Mouse (Mus musculus) left cerebral cortex, postnatal 4 days (tissue): ENCODE measurements at regions not wholly inside any gene's neighbourhood (a gene's known extent, or its start where the extent isn't known, plus 50 kb on each side); places are given as distances from the start of the nearest gene placed in this dataset.

Source experiments
- DNase-seq: peaks from one replicate; pipeline ENCODE4 v3.0.0-alpha.2; 2022
- intact Hi-C: fragments of 180-260 bp; cut with DNase I; formaldehyde crosslinking; loops from one replicate; pipeline ENCODE4 v1.15.1; 2025

DNA sequence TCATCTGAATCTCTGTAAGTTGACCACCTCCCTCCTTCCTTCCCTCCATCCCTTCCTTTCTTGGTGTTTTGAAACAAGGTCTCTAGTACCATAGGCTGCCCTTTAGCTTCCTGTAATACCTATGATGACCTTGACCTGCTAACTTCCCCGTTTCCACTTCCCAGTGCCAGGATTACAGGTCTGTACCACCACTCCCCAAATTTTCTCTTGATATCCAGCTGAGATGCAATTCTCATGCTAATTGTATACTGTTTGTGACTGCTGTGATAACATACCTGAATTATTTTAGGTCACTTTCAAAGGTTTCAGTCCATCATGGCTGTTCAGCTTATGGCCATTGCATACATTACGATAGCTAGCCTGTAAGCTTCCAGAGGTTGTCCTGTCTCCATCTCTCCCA, 104.4 kb upstream of the Marcks start:
- intact Hi-C loops: no loop called here
- no peak for DNase-seq

DNA sequence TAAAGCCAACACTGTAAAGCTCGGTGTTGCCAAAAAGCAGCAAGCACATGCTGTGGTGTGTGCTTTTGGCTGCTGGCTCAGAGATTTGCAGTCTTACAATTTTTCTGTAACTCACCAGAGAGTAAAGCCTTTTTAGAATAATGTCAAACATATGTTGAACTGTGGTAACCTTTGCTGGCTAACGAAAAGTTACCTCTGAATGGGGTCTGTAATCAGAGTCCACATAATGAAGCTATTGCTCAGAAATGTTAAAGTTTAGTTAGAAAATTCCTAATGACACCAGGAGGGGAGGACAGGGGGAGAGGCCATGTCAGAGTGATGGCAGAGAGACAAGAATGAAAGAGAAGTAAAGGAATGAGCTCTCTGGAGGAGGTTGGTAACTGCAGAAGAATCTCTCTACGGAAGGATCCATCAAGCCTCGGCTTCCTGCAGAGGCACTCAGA, 103.1 kb upstream of the Marcks start:
- DNase-seq: no peak
- intact Hi-C loops: no loop called here

DNA sequence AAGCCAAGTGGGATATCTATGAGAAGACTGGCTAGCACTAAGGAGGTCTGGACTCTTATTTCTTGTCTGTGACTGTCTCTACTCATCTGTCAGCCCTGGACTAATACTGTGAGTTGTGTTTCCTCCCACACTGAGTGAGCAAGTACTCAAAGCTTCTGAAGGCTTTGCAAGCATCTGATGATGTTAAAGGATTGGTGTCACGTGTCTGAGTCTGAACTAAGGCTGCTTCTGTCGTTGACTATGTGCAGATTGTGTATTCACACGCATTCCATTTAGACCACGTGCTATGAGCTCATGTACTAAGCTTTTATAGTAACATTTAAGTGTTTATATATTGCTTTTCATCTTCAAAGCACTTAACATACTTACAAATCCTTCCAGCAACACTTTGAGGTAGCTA, 101.9 kb upstream of the Marcks start:
- no peak for DNase-seq
- intact Hi-C loops: no loop called here

DNA sequence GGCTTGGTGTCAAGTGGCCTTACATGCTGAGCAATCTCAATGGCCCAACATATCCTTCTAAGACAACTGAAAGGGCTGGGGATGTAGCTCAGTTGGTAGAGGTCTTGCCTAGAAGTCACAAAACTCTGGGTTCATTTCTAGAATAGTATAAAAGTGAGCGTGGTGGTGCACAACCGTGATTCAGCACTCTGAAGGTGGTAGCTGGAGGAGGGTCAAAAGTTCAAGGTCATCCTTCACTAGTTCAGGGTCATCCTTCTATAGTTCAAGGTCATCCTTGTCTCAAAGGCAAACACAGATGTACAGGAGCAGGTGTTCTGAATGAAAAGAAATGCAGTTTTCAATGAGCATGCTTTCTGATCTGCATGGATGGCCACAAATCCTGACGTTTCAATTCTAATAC, 101.5 kb upstream of the Marcks start:
- DNase-seq: no peak
- intact Hi-C loops: no loop called here

DNA sequence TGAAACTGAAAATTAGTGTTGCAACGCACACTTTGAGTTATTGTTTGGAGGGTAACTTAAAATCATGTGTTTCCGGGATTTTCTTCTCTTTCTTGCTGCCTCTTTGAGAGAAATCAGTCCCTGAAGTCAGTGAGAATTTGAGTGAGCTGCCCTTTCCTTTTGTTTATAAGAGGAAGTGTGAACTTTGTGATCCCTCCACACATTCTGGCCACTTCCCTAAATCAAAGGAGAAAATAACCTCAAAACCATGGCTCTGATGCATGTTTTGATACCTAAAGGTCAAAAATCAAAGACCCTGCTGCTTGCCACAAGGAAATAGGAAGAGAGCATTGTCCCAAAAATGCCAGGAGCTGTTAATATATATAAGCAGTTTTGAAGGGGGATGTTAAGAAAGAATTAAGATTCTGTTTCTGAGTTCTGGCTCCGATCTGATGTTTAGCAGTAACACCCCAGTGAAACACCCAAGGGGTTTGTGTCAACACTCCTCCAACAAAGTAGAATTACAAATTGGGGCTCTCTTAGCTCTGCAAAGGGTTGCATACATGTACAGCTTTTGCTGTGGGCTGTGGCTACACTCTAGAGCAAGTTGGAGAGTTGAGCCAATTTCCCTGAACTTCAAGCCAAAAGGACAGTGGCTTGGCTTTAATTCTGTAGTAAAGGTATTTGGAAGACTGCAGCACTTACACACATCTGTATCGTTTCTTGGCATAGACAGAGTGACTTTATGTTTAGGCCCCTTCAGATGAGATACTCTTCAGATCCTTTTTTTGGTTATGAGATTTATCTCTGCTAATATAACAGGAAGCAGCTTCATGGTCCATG, 97.5 kb upstream of the Marcks start:
- intact Hi-C loops: no loop called here
- no peak for DNase-seq

DNA sequence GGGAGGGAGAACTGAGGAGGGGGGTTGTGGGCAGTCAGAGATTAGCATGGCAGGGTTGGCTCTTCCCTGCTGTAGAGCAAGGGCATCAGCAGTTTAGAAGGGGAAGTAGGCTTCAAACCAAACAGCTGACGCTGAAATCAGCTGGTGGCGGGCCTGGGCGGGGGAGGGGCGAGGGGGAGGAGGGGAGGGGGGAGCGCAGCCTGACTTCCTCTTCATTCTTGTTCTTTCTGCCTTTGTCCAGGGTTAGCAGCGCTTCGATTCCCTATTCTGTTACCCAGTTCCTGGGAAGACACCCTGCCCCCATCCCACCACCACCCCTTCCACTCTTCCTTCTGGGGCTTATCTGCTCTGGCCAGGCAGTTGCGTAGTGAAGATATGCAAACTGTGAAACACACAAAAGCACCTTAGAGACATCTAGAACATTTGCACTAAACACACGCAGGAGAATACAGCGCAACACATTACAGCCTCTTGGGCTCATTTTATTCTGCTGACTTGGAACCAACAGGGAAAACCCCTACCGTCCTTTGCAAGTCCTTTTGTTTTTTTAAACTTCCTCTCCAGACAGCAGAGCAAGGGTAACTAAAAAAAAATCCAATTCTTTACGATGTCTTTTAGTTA, 93.3 kb upstream of the Marcks start:
- peak; percentile 29 for DNase-seq
- intact Hi-C loops: no loop called here

DNA sequence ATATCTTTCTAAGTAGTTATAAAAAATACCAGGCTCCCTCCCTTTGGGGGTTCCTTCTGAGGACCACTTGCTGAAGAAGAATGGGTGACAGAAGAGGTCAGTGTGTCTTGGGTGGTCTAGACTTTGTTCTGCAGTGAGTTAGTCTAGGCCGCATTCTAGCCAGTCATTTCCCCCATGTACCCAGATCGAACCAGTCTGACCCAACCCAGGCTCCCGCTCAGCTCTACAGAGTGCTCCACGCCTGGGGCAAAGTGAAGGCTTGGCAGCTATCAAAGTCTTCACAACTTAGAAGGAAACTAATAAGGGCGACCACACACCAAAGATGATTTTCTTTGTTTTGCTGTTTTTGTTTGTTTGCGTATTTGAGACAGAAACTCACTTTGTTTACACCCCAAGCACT, 92.4 kb upstream of the Marcks start:
- DNase-seq: no peak
- intact Hi-C loops: no loop called here

DNA sequence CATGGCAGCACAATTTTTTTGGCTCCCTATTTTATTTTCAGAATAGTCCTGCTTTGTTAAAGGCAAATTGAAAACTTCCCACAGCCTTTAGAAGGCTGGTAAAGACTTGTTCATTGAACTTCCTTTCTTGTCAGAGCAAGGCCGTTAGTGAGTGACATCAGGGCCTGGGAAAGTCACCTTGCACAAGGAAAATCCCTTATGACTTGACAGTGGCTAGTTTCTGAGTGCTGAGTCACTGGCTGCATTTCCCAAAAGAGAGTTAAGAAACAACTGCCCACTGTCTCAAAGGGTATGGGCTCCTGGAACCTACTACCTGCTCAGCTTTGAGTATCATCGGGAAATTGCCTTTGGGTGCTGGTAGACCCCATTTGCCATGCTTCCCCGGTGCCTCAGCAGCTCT, 89.2 kb upstream of the Marcks start:
- intact Hi-C loops: no loop called here
- DNase-seq: no peak

DNA sequence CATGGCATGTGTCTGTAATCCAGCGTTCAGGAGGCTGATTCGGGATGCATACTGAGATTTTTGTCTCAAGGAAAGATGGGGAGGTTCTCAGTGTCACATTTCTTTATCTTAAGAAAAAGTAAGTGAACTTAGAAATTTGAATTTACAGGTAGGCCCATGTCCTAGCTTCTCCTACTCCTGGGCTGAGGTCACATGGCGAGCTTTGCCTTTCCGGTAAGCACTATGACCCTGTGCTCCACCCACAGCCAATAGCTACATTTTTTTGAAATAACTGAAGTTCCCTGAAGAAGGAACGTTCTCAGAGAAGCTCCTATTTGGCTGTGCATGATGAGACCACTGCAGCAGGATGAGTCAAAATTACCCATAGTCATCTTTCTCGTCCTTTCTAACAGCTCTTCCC, 83.0 kb upstream of the Marcks start:
- DNase-seq: no peak
- intact Hi-C loops: no loop called here

DNA sequence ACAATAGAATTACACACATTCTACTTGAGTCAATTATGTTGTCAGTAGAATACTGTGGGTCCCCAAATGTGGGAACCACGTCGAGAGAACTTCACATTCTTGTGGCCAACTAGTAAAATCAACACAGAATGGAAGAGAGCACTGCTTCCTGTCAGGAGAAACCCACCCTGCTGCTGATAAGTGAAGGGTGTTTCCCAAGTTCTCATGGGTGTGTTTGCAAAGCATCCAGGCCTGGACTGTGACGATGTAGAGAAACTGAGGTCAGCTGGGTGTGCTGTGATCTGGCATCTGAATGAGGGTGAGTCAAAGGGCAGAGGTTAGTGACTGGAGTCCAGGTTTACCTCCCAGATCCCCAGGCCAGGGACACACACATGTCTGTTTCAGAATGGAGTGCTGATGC, 81.7 kb upstream of the Marcks start:
- intact Hi-C loops: no loop called here
- DNase-seq: no peak

DNA sequence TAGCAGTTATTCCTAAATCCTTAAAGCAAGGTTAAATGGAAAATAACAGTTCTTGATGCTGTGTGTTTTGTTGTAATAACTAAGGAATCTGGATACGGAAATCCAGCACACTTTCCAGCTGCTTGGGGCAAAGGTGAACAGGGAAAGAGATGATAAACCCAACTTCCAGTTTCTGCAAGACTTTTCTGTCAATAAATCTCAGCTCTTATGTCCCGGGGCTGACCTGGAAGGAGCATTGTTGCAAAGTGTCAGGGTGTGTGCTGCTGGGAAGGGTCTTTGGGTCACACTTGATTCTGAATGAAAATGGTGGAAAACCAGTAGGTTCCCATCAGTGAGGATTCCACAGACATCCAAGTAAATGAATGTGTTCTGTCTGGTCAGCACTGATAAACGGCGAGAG, 81.2 kb upstream of the Marcks start:
- no peak for DNase-seq
- intact Hi-C loops: no loop called here

DNA sequence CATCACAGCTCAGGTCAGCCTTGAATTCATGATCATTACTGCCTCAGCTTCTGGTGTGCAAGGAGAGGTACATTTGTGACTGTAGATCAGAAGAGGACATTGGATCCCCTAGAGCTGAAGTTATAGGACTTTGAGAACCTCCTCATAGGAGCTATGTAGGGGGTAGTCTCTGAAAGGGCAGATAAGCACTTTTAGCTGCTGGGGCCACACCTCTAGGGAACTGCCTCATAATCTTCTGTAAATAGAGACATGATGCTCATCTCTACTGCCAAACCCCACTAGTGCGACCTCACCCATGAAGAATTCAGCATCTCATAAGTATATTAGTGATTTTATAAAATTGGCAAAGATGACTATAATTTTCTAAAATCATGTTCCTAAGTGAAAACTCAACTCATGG, 80.7 kb upstream of the Marcks start:
- DNase-seq: no peak
- intact Hi-C loops: no loop called here

DNA sequence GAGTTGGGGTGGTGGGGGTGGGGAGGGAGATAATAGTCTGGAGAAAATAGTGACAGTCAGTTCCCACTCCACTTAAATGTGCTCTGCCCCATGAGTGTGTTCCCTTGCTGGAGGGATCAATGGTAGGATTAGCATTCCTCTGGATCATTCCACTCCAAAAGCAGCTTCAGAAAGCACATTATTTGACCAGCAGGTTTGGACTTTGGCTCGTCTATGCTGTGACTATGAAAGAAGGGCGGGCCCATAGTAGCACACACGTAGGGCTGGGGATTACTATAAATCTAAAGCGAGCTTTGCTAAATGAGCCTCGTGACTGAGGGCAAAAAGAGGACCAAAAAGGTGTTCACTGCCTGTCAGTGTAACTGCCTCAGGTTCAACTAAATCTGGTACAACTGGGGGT, 75.9 kb upstream of the Marcks start:
- DNase-seq: no peak
- intact Hi-C loops: no loop called here

DNA sequence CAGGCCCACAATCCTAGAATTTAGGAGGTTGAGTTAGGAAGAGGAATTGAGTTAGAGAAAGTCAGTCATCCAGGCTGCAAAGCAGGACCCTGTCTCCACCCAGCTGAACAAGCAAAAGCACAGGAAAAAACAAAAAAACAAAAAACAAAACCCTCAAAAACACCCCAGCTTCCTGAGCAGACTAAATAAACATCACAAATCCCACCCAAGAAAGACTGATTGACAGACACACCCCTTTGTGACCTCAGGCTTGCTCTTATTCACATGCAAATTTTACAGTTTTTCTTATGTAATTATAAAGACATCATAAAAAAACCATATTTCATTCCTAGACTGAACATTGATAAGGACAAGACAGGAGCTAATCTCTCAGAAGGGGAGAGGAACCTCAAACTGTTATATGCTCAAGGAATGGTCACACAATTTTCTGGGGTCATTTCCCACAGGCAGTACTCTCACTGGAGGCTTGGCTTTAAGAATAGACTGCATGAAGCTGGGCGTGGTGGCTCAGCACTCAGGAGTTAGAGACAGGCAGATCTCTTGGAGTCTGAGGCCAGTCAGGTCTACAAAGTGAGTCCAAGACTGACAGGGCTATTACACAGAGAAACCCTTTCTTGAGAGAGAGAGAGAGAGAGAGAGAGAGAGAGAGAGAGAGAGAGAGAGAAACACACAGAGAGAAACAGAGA, 73.8 kb upstream of the Marcks start:
- intact Hi-C loops: no loop called here
- no peak for DNase-seq

DNA sequence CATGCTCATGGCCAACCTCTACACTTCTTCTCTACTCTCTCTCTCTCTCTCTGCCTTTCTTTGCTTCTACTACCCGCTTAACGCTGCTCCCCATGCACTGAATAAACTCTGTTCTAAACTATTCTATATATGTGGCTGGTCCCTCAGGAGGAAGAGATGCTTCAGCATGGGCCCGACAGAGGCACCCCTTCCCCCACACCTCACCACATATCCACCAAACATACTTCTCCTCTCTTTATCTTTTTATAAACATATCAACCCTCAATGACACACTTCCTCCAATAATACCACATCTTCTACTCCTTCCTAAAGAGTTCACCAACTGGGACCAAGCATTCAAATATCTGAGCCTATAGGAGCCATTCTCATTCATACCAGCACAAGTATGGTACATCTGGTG, 72.6 kb upstream of the Marcks start:
- intact Hi-C loops: no loop called here
- no peak for DNase-seq

DNA sequence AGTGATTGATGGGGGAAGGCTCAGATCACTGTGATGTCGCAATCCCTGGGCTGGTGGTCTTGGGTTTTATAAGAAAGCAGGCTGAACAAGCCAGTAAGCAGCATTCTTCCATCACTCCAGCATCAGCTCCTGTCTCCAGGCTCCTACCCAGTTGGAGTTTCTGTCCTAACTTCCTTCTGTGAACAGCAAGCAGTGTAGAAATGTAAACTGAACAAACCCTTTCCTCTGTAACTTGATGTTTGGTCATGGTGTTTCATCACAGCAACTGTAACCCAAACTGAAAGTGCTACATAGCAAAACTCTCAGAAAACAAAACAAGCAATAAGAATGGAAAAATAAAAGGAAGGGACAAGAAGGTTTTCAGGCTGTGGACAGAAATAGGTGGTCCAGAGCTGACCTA, 71.5 kb upstream of the Marcks start:
- DNase-seq: no peak
- intact Hi-C loops: no loop called here

DNA sequence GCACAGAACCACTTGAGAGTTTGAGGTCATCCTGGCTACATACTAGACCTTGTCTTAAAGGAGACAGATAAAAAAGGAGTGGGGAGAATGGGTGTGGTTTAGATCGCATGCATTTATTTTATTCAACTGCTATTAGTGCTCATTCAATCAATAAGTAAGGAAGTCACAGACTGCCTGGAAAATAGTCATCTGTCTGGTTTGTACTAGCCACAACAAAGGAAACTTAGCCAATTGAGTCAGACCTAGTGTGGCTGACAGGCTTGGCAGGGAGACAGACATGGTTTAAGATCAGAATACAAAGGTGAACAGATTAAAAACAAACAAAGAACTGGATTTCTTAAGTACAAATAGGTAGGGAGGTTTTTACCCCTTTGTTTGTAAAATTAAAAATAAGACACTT, 68.3 kb upstream of the Marcks start:
- DNase-seq: no peak
- intact Hi-C loops: no loop called here

DNA sequence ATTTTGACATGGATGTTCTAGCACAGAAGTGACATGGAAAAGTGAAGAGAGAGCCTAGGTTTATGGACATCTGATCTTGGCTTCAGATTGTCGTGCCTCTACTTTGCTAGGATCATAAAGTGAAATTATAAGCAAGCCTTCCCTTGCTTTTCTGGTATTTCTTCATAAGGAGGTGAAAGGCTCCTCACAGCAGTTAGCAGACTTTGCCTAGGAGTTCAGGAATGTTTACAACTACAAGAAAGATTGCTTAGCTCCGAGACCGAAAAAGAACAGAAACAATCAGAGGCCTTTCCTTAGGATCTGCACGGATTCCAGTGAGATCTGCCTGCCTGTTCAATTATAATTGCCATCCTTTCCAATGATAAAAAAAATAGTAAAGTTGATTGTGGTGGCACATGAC, 67.8 kb upstream of the Marcks start:
- intact Hi-C loops: no loop called here
- DNase-seq: no peak

DNA sequence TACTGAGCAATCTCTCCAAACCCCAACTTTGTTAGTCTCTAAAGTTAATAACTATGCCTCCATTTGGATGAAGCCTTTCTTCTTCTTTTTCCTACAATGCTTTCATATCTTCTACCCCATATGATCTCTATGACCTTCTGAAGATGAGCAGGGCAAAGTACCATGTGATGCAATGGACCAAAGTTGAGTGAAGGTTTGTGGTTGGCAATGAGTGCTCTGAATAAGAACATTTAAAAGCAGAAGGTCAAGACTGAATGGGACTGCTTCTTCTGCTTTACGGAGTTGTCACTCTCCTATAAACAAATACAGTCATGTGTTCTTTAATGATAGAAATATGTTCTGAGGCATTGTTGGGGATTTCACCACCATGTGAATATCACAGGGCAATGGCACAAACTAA, 65.0 kb upstream of the Marcks start:
- intact Hi-C loops: no loop called here

DNA sequence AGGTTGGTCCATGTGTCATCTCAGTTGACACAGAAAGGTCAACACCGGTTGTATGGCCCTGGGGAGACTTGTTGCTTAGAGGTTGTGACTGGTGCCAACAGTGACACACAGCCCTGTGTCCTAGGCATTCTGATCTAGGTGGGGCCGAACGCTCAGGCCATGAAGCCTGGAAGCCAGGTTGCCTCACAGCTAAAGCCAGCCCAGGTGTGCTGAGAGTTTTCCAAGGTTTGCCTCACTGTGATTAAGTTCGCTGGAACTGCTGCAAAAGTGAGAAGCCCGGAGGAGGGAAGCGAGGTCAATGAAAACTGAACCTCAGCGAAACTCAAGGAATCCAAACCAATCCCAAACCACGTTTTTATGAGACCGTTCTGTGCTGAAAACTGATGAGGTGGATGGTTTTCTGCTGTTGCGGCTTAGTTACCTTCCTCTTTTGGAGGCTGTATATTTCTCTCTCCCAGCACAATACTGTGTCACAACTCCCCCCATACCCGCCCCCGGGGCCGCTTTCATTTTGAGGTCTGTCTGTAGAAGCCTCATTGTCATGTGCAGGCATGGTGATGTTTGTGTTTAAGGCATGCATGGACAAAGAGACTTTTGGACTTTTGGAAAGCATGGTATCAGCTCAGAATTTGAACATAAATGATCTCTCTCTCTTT, 56.2 kb upstream of the Marcks start:
- intact Hi-C loops: no loop called here
- peak; percentile 3 for DNase-seq

More for the DNA sequence above, 65.0 kb upstream of the Marcks start:
- no peak for DNase-seq

DNA sequence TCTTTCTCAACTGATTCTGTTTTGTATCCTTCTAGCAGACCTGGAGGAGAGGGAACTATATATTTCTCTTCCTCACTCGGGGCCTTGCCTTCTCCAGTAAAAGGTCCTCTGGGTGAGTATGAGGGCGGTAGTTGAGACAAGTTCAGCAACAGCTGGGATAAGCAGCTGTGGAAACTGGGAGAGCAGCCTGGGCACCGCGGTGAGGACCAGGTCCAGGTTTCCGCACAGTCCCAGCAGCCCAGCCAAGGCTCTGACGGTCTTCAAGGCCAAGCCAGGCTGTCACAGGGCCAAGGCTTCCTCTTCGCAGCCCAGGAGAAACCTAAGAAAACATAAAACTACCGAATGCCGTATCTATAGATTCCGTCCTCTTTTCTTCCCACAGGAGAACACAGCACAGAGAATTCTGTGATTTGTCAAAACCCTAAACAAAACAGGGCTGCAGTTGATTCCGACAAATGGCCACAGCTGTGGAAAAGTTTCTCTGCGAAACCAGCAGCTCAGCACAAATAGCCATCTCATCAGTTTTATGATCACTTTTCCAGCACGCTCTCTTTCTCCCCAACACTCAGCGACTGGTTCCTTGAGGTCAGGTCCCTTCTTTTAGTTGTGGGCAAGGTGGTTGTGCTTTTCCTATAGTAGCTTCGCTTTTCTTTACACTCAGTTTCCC, 55.5 kb upstream of the Marcks start:
- intact Hi-C loops: no loop called here

More for the DNA sequence above, 55.5 kb upstream of the Marcks start:
- peak; percentile 31 for DNase-seq
